Mouse (Mus musculus): ENCODE measurements around the gene Prkn.

DNA sequence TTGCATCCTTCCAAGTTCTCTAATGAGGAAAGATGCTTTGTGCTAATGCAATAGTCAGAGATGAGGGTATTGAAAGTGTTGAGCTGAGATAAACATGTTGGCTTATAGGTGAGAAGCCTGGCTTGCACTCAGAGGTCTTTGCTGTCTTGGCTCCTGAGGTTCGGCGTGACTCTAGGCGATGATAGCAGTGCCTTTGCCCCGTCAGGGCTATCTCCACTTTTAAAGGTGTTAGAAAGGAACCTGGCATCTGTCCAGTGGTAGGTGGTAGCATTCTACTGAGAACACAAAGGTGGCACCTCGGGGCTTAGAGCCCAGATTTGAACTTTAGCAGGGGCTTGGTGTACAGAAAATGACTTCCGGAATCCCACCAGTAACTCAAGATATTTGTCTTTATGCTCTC, 554.4 kb downstream of the Prkn start:
- no peak for TF ChIP-seq CTCF (IDR thresholded peaks at IDR 0.05)
- no peak for TF ChIP-seq EP300 (IDR thresholded peaks at IDR 0.05; ENCODE audit: insufficient read depth, low read depth, low read length)
- no peak for TF ChIP-seq POLR2A (IDR thresholded peaks at IDR 0.05; ENCODE audit: insufficient read depth, low read depth, low read length)
